Mouse (Mus musculus) heart, adult 11 months (tissue): ENCODE measurements around the gene Hyal4.

Experiments used
- DNase-seq: peaks from one replicate; pipeline ENCODE4 v3.0.0; 2022

Gene Hyal4

DNA sequence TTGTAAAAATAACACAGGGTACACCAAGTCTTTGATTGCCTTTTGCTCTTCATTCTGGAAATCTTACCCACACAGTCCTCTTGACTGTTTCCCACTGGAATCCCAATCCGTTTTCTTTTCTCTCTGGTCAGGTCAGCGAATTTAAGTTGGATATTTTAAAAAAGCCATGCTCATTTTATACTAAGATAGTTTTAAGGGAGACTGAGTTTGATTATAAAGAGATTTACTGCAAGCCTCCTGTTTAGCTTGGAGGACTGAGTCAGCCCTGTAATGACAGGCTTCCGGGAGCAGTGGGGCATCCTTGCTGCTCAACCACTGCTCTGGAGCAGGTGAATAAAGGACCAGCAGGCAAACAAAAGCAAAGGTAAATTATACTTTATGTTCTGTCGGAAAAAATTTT lies at the start of gene Hyal4:
TSS of gene Hyal4 (plus strand) at position 301 of the 400 bp plus-strand sequence.
- no peak for DNase-seq

DNA sequence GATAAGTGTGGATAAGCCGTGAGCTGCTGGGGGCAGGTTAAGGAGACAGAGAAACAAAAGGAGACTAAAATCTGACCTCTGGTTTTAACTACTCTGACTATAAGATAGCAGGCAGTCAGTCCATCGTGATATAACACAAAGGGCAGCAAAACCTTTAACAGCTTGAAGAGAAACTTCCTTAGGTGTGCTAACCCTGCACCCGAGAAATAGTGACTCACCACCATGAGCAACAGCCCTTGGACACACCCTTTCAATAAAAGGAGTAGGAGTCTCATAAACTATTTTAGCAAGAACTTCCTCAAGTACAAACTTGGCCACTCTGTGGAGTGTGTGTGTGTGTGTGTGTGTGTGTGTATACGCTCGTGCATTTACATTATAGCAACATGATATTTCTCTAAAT lies 41.0 kb upstream of the Hyal4 start:
- peak; percentile 66 for DNase-seq

DNA sequence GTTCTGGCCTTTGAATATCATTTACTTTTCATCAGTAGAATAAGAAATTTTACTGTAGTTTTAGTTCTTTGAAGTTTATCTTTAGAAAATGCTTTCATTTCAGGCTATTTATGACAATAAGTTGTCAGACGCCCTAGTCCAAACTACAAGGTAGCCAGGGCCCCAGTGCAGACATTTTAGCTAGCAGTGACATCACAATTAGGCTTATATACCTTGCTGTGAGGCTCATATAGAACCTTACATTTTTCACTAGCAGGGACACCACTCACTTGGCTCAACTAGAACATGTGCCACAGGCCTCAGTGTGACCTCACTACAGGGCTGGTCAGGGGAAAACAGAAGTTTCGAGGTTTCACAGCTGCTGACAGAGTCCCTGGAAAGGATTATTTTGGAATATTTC lies 40.6 kb upstream of the Hyal4 start:
- DNase-seq: peak; percentile 59

DNA sequence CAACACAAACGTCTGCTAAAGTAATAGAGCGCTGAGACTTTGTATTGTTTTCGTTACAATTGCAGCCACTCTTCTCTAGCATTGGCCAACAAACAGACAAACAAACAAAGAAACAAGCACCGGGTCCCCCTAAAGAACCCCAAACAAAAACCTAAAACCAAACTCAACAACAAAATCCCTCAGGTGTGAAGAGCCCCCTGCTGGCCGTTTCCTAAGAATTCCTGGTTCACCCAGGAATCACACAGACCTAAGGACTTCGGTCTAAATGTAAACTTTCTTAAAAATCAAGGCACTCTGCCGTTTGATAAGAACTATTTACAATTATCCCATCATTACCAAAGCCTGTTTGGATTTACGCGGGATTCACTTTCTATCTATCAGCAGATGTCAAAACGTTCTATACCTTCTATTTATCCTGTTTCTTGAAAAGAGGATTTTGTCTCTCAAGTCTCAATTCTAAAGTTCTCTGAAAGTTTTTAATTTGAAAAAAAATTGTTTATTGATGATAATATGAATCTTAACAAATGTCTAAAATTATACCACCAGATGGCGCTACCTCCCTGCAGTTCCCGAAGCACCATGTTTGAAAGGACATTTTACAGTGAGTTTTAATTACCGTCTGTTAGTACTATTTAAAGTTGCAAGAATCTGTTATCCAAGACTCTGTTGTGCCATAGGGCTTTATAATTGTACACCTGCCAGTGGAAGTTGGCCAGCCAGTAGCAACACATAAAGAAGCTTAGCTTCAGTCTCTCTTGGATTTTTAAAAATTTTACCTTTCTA lies 26.6 kb upstream of the Hyal4 start:
- DNase-seq: no peak

- no peak for DNase-seq
Measured at GRCm38 (mm10) chr6:24728130-24728529, 20.0 kb upstream of the Hyal4 start.

- DNase-seq: no peak
Measured at GRCm38 (mm10) chr6:24732945-24733344, 15.2 kb upstream of the Hyal4 start, which contains the start of gene Hyal6. TSS of gene Hyal6 (plus strand) at chr6:24733245.

DNA sequence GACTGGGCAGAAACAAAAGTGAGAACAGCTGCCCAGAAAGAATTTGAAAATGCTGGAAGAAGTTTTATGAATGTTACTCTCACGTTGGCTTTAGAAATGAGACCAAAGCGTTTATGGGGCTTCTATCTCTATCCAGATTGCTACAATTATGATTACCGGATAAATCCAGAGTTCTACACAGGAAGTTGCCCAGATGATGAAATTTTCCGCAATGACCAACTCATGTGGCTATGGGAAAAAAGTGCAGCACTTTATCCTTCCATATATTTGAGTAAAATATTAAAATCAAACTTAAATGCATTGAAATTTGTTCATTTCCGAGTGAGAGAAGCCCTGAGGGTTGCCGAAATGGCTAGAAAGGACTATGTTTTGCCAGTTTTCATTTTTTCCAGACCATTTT lies 13.6 kb upstream of the Hyal4 start:
- no peak for DNase-seq

DNA sequence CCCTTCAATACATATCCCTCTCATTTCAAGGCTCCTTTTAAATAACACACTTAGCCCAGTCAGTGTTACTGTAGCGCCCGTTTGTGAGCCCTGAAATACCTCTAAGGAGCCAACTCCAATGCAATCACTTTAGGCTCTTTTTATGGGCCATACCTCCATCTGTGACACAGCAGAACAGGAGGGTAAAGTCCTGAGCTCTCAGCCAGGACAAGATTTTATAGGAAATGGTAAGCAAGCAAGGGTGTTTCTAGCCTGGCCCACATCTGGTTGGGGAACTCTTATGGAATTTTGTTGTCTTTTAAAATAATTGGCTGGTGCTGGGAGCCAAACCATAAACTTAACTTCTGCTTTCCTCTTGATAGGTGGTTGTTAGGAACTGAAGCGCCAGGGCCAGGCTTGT lies 11.2 kb downstream of the Hyal4 start:
- no peak for DNase-seq

- DNase-seq: no peak
Measured at GRCm38 (mm10) chr6:24766261-24766660, 18.1 kb downstream of the Hyal4 start.

DNA sequence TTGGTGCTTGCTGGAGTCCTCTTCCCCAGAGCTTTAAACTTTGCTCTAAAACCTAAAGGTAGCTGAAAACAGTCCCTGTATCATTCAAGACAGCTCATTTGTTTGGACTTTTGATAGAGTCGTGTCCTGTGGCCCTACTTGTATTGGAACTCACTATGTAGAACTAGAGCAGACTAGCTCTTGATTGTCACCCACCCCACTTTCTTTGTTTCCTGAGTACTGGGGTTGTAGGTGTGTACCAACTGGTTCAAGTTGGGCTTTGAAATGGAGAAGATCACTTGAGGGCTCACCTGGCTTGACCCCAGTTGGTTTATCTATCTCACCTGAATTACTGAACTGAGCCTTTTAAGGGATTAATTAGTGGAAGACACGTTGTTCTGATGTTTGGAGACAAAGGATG lies 31.1 kb downstream of the Hyal4 start:
- DNase-seq: no peak

GRCm38 (mm10) chr6:24790888-24791287 lies 42.8 kb downstream of the Hyal4 start, which contains the start of gene Spam1:
TSS of gene Spam1 (plus strand) at chr6:24791188.
- DNase-seq: no peak
